Comparison of ENCODE assay signal across 18 mouse cellular contexts in the genomic region with DNA sequence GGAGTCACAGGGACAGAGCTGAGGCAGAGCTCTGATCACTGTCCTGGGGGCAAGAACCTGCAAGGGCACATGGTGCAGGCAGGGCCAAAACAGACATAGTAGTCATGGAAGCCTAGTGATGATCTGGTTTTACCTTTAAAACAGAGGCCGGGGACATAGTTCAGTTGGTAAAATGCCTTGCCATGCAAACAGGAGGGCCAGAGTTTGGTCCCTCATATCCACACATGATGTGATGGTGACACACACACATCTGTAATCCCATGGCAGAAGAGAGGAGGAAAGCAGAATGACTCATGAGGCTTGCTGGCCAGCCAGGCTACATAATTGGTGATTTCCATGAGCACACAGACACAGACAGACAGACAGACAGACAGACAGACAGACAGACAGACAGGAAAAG.
"Had no signal": no experiment of that assay in that cellular context is flagged by ENCODE, and none has a peak within 500 bp of the region (broad histone marks: within the 10 kb centered on the region; RNA-seq: fewer than 3 reads in every experiment).

No protein-coding gene starts in this region.

- ATAC-seq: lung, postnatal 0 days had no signal

- H3K4me3 ChIP-seq: lung, embryonic 15.5 days; megakaryocyte, embryonic 14.5 days; midbrain, embryonic 12.5 days; neural tube, embryonic 12.5 days had no signal

- H3K4me2 ChIP-seq: lung, embryonic 15.5 days; midbrain, embryonic 12.5 days; neural tube, embryonic 12.5 days had no signal

- DNase-seq: lung, adult 2 months; lung, postnatal 14 days; lung, postnatal 36 days; midbrain, embryonic 14.5 days; retina, postnatal 1 day; right cerebral cortex, adult 18-20 months; right cerebral cortex, postnatal 25 days; right cerebral cortex, postnatal 4 days; spleen, adult 18-20 months; thymus, adult 18-20 months; thymus, postnatal 14 days; thymus, postnatal 36 days had no signal

- H3K27ac ChIP-seq: lung, embryonic 15.5 days; macrophage; midbrain, embryonic 12.5 days; neural tube, embryonic 12.5 days had no signal

- H3K27me3 ChIP-seq: lung, embryonic 15.5 days; megakaryocyte, embryonic 14.5 days; midbrain, embryonic 12.5 days; neural tube, embryonic 12.5 days had no signal

- H3K9ac ChIP-seq: lung, embryonic 15.5 days; midbrain, embryonic 12.5 days; neural tube, embryonic 12.5 days had no signal

- H3K36me3 ChIP-seq: lung, embryonic 15.5 days; midbrain, embryonic 12.5 days; neural tube, embryonic 12.5 days had no signal

- H3K4me1 ChIP-seq: lung, embryonic 15.5 days; midbrain, embryonic 12.5 days; neural tube, embryonic 12.5 days had no signal

- H3K9me3 ChIP-seq: lung, embryonic 15.5 days; megakaryocyte, embryonic 14.5 days; midbrain, embryonic 12.5 days; neural tube, embryonic 12.5 days had no signal
